Mouse (Mus musculus) kidney, postnatal 0 days (tissue): ENCODE measurements around the gene Eif2ak1. TPM values are rescaled to one million over a fixed set of nuclear protein-coding genes. Genes with fewer than 3 reads are reported as not detected.

Experiments
- ATAC-seq: fragments of 200-750 bp; cut with Nextera tagmentation; replicated peaks from 2 replicates; pipeline ENCODE4 v1.8.0; 2017; ENCODE audit warnings: low read depth, moderate number of reproducible peaks, moderate TSS enrichment, moderate library complexity; ENCODE audit not compliant: low FRiP score
- DNase-seq: peaks from one replicate; pipeline ENCODE4 v3.0.0-alpha.2; 2016; ENCODE audit warnings: low spot score
- H3K27ac ChIP-seq: fragments of 300-500 bp; sonication (generic); 2 replicates; pipeline ENCODE4 v1.5.1; 2014; ENCODE audit warnings: mild to moderate bottlenecking
- H3K27me3 ChIP-seq: fragments of 300-500 bp; sonication (generic); 2 replicates; pipeline ENCODE4 v1.6.1; 2014; ENCODE audit warnings: low read length, mixed read lengths; ENCODE audit not compliant: insufficient read depth
- H3K36me3 ChIP-seq: fragments of 300-500 bp; sonication (generic); 2 replicates; pipeline ENCODE4 v1.6.1; 2014; ENCODE audit warnings: low read length, mixed read lengths; ENCODE audit not compliant: insufficient read depth
- H3K4me1 ChIP-seq: fragments of 300-500 bp; sonication (generic); replicated peaks from 2 replicates; pipeline ENCODE4 v1.6.1; 2014; ENCODE audit warnings: antibody characterized with exemption, low read length, mixed read lengths; ENCODE audit not compliant: insufficient read depth
- H3K4me2 ChIP-seq: fragments of 300-500 bp; sonication (generic); 2 replicates; pipeline ENCODE4 v1.6.1; 2014; ENCODE audit warnings: mild to moderate bottlenecking, low read length, moderate library complexity, mixed read lengths
- H3K4me3 ChIP-seq: fragments of 300-500 bp; sonication (generic); replicated peaks from 2 replicates; pipeline ENCODE4 v1.5.1; 2014; ENCODE audit warnings: low read depth, low read length
- H3K9ac ChIP-seq: fragments of 300-500 bp; sonication (generic); 2 replicates; pipeline ENCODE4 v1.6.1; 2014; ENCODE audit warnings: low read depth, low read length
- H3K9me3 ChIP-seq: fragments of 300-500 bp; sonication (generic); replicated peaks from 2 replicates; pipeline ENCODE4 v1.6.1; 2016; ENCODE audit warnings: low read length, inconsistent platforms, mixed read lengths
- CTCF ChIP-seq: IDR thresholded peaks from 2 replicates; pipeline ENCODE4 v1.5.1; 2016; ENCODE audit warnings: antibody characterized with exemption, low read depth, mild to moderate bottlenecking, moderate library complexity
- WGBS: fragments of 180-500 bp; shearing (Covaris S2); extraction: QIAGEN DNeasy Blood & Tissue Kit; methylation state at CpG from one replicate; pipeline ENCODE4 v1.1.7; 2014; 5-methylcytosine and 5-hydroxymethylcytosine counted together
- polyA plus RNA-seq: library from polyadenylated mRNA; unstranded; fragments of >200 nt; fragmentation: Nextera tagmentation; extraction: Ambion mirVana; gene quantifications from 2 replicates; pipeline ENCODE4 v1.2.1, GENCODE M21; 2015

The Eif2ak1 gene
- polyA plus RNA-seq, 1 experiment from 2014 or later = 32.4 TPM

DNA sequence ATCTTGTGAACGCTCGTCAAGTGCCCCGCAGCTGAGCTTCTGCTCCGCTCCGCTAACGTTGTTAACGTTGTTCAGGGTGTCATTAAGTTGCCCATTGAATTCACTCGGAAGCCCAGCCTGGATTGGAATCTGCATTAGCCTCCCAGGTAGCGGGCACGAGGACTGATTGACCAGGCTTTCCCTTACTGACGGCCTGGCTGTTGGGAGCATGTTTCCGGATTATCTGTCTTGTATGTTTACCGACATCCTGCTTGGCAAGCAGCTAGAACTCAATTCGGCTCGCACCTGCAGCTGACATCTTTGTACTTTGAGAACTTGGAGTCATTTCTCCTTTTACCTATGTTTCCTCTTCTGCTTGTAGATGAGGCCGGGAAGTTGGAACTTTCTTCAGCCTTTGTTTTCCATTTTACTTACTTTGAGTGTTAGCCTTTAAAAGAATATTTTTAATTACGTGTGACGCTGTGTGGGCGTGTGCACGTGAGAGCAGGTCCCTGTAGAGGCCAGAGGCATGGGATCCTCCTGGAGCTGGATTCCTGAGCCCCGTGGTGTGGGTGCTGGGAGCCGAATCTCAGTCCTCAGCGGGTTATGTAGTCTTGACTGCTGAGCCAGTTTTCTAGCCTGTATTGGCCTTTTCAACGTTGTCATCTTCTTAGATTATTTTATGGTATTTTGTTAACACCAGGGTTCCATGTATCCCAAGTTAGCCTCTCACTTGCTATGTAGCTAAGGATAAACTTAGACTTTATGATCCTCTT lies 2.5 kb downstream of the Eif2ak1 start:
- no peak for ATAC-seq
- no peak overlapping the region for H3K9ac ChIP-seq
- H3K36me3 ChIP-seq = no peaks in the 10 kb centered on the region
- no peak overlapping the region for H3K4me2 ChIP-seq
- no peak for DNase-seq
- no peak for TF ChIP-seq CTCF
- no peak overlapping the region for H3K4me3 ChIP-seq
- no peaks in the 10 kb centered on the region for H3K27me3 ChIP-seq
- WGBS = 80% methylated on average over 24 of the region's 24 CpGs
- no peak overlapping the region for H3K27ac ChIP-seq
- H3K9me3 ChIP-seq = no peaks in the 10 kb centered on the region
- no peaks in the 10 kb centered on the region; the same call in 1 of the 2 replicates for H3K4me1 ChIP-seq

DNA sequence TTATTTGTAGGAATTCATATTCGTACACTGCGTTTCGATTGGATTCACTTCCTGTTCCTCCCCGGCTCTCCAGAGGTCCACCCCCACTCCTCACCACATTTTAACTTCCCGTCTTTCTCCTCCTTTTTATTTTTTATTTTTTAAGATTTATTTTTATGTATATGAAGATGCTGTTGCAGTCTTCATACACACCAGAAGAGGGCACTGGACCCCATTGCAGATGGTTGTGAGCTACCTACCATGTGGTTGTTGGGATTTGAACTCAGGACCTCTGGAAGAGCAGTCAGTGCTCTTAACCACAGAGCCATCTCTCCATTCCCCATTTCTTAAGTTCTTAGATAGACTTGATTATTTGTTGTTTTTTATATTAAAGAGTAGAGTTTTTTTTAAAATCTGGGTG lies 3.2 kb downstream of the Eif2ak1 start:
- no peak overlapping the region for H3K4me2 ChIP-seq
- no peaks in the 10 kb centered on the region for H3K27me3 ChIP-seq
- H3K9ac ChIP-seq = no peak overlapping the region
- WGBS = 93% methylated on average over 5 of the region's 5 CpGs
- H3K4me3 ChIP-seq = no peak overlapping the region
- no peaks in the 10 kb centered on the region for H3K9me3 ChIP-seq
- peak; percentile 22; the same call in 1 of the 2 replicates for TF ChIP-seq CTCF
- no peaks in the 10 kb centered on the region; the same call in 1 of the 2 replicates for H3K4me1 ChIP-seq
- ATAC-seq = no peak
- H3K27ac ChIP-seq = no peak overlapping the region
- no peak for DNase-seq
- no peaks in the 10 kb centered on the region for H3K36me3 ChIP-seq

- DNase-seq (no peak), ATAC-seq (no peak)
- 81% methylated on average over 11 of the region's 11 CpGs for WGBS
- no peak overlapping the region for H3K9ac ChIP-seq
- no peaks in the 10 kb centered on the region for H3K27me3 ChIP-seq
- peaks cover 16% of the 10 kb centered on the region for H3K36me3 ChIP-seq
- H3K4me1 ChIP-seq = no peaks in the 10 kb centered on the region
- H3K9me3 ChIP-seq = no peaks in the 10 kb centered on the region
- no peak overlapping the region for H3K27ac ChIP-seq
- H3K4me2 ChIP-seq = no peak overlapping the region
- TF ChIP-seq CTCF = no peak
- no peak overlapping the region for H3K4me3 ChIP-seq
These were observed 54.1 kb downstream of the Eif2ak1 start for GRCm38 (mm10) chr5:143871547-143872169.

DNA sequence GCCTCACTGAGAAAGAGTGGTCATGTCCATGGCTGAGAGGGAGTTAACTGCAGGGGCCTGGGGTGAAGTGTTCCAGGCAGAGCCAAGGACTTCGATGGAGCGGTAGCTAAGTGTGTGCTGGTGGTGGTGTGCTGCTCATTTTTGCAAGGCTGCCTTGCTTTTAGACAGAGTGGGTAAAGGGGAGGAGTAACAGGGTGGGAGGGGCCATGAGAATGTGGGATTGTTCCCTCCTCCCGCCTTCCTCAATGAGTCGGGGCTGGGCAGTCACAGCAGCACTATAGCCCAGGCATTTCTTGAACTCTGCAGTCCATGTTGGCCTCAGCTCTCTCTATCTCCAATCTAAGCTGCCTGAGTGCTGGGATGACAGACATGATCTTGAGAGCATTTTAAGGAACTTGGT lies 57.0 kb downstream of the Eif2ak1 start:
- WGBS = 74% methylated on average over 4 of the region's 4 CpGs
- ATAC-seq = no peak; the same call in 1 of the 2 replicates
- TF ChIP-seq CTCF = no peak
- H3K4me2 ChIP-seq = no peak overlapping the region
- no peak overlapping the region for H3K27ac ChIP-seq
- H3K9me3 ChIP-seq = no peaks in the 10 kb centered on the region
- H3K36me3 ChIP-seq = peaks cover 27% of the 10 kb centered on the region
- no peaks in the 10 kb centered on the region for H3K27me3 ChIP-seq
- no peak overlapping the region for H3K4me3 ChIP-seq
- no peak overlapping the region for H3K9ac ChIP-seq
- no peaks in the 10 kb centered on the region for H3K4me1 ChIP-seq
- DNase-seq = no peak

DNA sequence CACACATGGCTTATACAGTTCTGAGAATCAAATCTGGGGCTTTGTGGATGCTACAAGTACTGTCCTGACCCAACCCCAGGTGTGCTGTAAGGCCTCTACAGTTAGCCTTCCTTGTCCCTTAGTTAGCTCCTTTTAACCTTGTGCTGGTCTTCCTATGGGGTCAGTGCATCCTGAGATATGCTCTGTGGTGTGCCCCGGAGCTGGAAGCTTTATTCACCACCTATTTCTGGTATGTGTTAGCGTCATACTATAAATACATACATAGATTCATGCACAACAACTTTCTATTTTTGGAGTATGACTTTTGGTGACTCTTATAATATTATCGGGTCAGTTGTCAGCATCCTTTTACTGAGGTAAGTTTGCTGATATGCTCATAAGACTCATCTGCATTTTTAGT lies 67.7 kb downstream of the Eif2ak1 start:
- no peaks in the 10 kb centered on the region for H3K4me1 ChIP-seq
- WGBS = 97% methylated on average over 3 of the region's 3 CpGs
- no peaks in the 10 kb centered on the region for H3K27me3 ChIP-seq
- no peak overlapping the region for H3K4me3 ChIP-seq
- TF ChIP-seq CTCF = no peak
- H3K36me3 ChIP-seq = peaks cover 70% of the 10 kb centered on the region
- DNase-seq (no peak), ATAC-seq (no peak)
- no peak overlapping the region for H3K4me2 ChIP-seq
- H3K9me3 ChIP-seq = no peaks in the 10 kb centered on the region
- H3K9ac ChIP-seq = no peak overlapping the region
- H3K27ac ChIP-seq = no peak overlapping the region

- WGBS = 73% methylated on average over 6 of the region's 6 CpGs
- no peak for DNase-seq
- H3K4me2 ChIP-seq = no peak overlapping the region
- H3K4me1 ChIP-seq = no peaks in the 10 kb centered on the region
- no peak for ATAC-seq
- H3K9me3 ChIP-seq = no peaks in the 10 kb centered on the region
- H3K9ac ChIP-seq = no peak overlapping the region
- H3K27me3 ChIP-seq = no peaks in the 10 kb centered on the region
- H3K4me3 ChIP-seq = no peak overlapping the region
- peaks cover 51% of the 10 kb centered on the region for H3K36me3 ChIP-seq
- no peak for TF ChIP-seq CTCF
- no peak overlapping the region for H3K27ac ChIP-seq
These were observed 73.2 kb downstream of the Eif2ak1 start for GRCm38 (mm10) chr5:143890741-143891140.
